Comparison of ENCODE assay signal across 17 mouse cellular contexts in genomic region chr4:13467181-13467580, GRCm38 (mm10).
DNase-seq lines count a peak whose midpoint lies in the region; ATAC-seq and TF ChIP-seq lines count a peak whose summit lies in the region.
"Had no signal": no experiment of that assay in that cellular context is flagged by ENCODE, and none has a peak within 500 bp of the region (broad histone marks: within the 10 kb centered on the region; RNA-seq: fewer than 3 reads in every experiment).

No protein-coding gene starts in this region.

- no peaks in the 10 kb centered on the region for H3K36me3 ChIP-seq in embryonic facial prominence, embryonic 10.5 days (replicated peaks)
- no peaks in the 10 kb centered on the region for H3K36me3 ChIP-seq in embryonic facial prominence, embryonic 15.5 days
- no peaks in the 10 kb centered on the region for H3K36me3 ChIP-seq in limb, embryonic 14.5 days (ENCODE audit: control insufficient read depth, insufficient read depth, low read length)
- no peaks in the 10 kb centered on the region for H3K36me3 ChIP-seq in midbrain, embryonic 16.5 days (ENCODE audit: control insufficient read depth, insufficient read depth, low read length)
- H3K36me3 ChIP-seq: liver, embryonic 13.5 days had no signal

- no peaks in the 10 kb centered on the region for H3K27me3 ChIP-seq in embryonic facial prominence, embryonic 10.5 days (replicated peaks; ENCODE audit: low read depth, poor library complexity, severe bottlenecking)
- H3K27me3 ChIP-seq in embryonic facial prominence, embryonic 15.5 days: no peaks in the 10 kb centered on the region
- H3K27me3 ChIP-seq in limb, embryonic 14.5 days (ENCODE audit: control insufficient read depth, insufficient read depth, low read length): no peaks in the 10 kb centered on the region
- H3K27me3 ChIP-seq in midbrain, embryonic 16.5 days (ENCODE audit: control insufficient read depth, insufficient read depth, low read depth, low read length): no peaks in the 10 kb centered on the region
- H3K27me3 ChIP-seq: liver, embryonic 13.5 days had no signal

- intact Hi-C loops in heart, postnatal 36 days (cut with DNase I): no loop called here

- H3K4me2 ChIP-seq in embryonic facial prominence, embryonic 15.5 days (replicated peaks): no peak overlapping the region
- 0 out of 2 replicates have a peak overlapping the region, but pooled peaks have one; percentile 13 for H3K4me2 ChIP-seq in limb, embryonic 14.5 days (replicated peaks; ENCODE audit: low read depth, low read length, severe bottlenecking)
- no peak overlapping the region for H3K4me2 ChIP-seq in midbrain, embryonic 16.5 days (ENCODE audit: low read length)
- H3K4me2 ChIP-seq: hindbrain, embryonic 14.5 days; liver, embryonic 13.5 days; lung, embryonic 14.5 days had no signal

- DNase-seq in heart, adult 8-10 months (ENCODE audit: low spot score): peak; percentile 19
- DNase-seq in heart, postnatal 36 days: no peak
- DNase-seq in embryonic facial prominence, embryonic 10.5 days (ENCODE audit: low spot score): no peak
- peak; percentile 89 for DNase-seq in limb, embryonic 14.5 days (ENCODE audit: low spot score)
- no peak for DNase-seq in right cerebral cortex, postnatal 4 days
- DNase-seq: adrenal gland, adult 2 months; cerebellum, adult 9-11 months; gastrocnemius, postnatal 25 days; kidney, adult 8-10 months; kidney, postnatal 25 days; liver, embryonic 13.5 days; lung, embryonic 14.5 days; lung, postnatal 4 days; thymus, postnatal 25 days had no signal

- H3K9me3 ChIP-seq in embryonic facial prominence, embryonic 10.5 days: no peaks in the 10 kb centered on the region
- no peaks in the 10 kb centered on the region for H3K9me3 ChIP-seq in embryonic facial prominence, embryonic 15.5 days (replicated peaks)
- no peaks in the 10 kb centered on the region for H3K9me3 ChIP-seq in limb, embryonic 14.5 days (ENCODE audit: control insufficient read depth, low read length)
- no peaks in the 10 kb centered on the region for H3K9me3 ChIP-seq in midbrain, embryonic 16.5 days (replicated peaks; ENCODE audit: control insufficient read depth, low read length, poor library complexity, severe bottlenecking)
- H3K9me3 ChIP-seq: liver, embryonic 13.5 days had no signal

- no peak for TF ChIP-seq POLR2A in limb, embryonic 14.5 days (IDR thresholded peaks at IDR 0.05; ENCODE audit: borderline replicate concordance, extremely low read depth, insufficient read depth, insufficient read length)

- peak; percentile 34; the same call in 1 of the 2 replicates for ATAC-seq in embryonic facial prominence, embryonic 15.5 days (ENCODE audit: insufficient number of reproducible peaks, low FRiP score, low TSS enrichment, low read depth)
- peak; percentile 63 for ATAC-seq in limb, embryonic 14.5 days (ENCODE audit: low FRiP score, low read depth)
- no peak for ATAC-seq in midbrain, embryonic 16.5 days

- H3K4me1 ChIP-seq in embryonic facial prominence, embryonic 10.5 days: peaks cover 44% of the 10 kb centered on the region
- H3K4me1 ChIP-seq in embryonic facial prominence, embryonic 15.5 days: peaks cover 15% of the 10 kb centered on the region; the same call in 1 of the 2 replicates
- H3K4me1 ChIP-seq in limb, embryonic 14.5 days (ENCODE audit: control insufficient read depth, insufficient read depth, low read length): peaks cover 20% of the 10 kb centered on the region
- H3K4me1 ChIP-seq in midbrain, embryonic 16.5 days (ENCODE audit: control insufficient read depth, insufficient read depth, low read length): peaks cover 4% of the 10 kb centered on the region; the same call in 1 of the 2 replicates
- H3K4me1 ChIP-seq: liver, embryonic 13.5 days had no signal

- H3K27ac ChIP-seq in embryonic facial prominence, embryonic 10.5 days (replicated peaks): 0 out of 2 replicates have a peak overlapping the region, but pooled peaks have one; percentile 10
- peak overlapping the region; percentile 75 for H3K27ac ChIP-seq in embryonic facial prominence, embryonic 15.5 days (replicated peaks)
- H3K27ac ChIP-seq in limb, embryonic 14.5 days (replicated peaks; ENCODE audit: low read depth, low read length): peak overlapping the region; percentile 77
- H3K27ac ChIP-seq in midbrain, embryonic 16.5 days (ENCODE audit: low read length): no peak overlapping the region
- H3K27ac ChIP-seq: hindbrain, embryonic 14.5 days; liver, embryonic 13.5 days had no signal

- WGBS in embryonic facial prominence, embryonic 10.5 days: 69% methylated on average over 7 of the region's 7 CpGs
- WGBS in embryonic facial prominence, embryonic 15.5 days: 35% methylated on average over 7 of the region's 7 CpGs
- WGBS in limb, embryonic 14.5 days: 29% methylated on average over 7 of the region's 7 CpGs
- WGBS in midbrain, embryonic 16.5 days: 90% methylated on average over 7 of the region's 7 CpGs

- no peak overlapping the region for H3K9ac ChIP-seq in embryonic facial prominence, embryonic 15.5 days
- no peak overlapping the region for H3K9ac ChIP-seq in limb, embryonic 14.5 days (ENCODE audit: low read depth, low read length, severe bottlenecking)
- H3K9ac ChIP-seq in midbrain, embryonic 16.5 days (ENCODE audit: low read depth, low read length): no peak overlapping the region
- H3K9ac ChIP-seq: hindbrain, embryonic 14.5 days; liver, embryonic 13.5 days; lung, embryonic 14.5 days had no signal

- H3K4me3 ChIP-seq in embryonic facial prominence, embryonic 10.5 days: no peak overlapping the region
- no peak overlapping the region for H3K4me3 ChIP-seq in embryonic facial prominence, embryonic 15.5 days (replicated peaks)
- H3K4me3 ChIP-seq in limb, embryonic 14.5 days (replicated peaks; ENCODE audit: low read length): no peak overlapping the region
- H3K4me3 ChIP-seq in midbrain, embryonic 16.5 days (ENCODE audit: low read depth, low read length): no peak overlapping the region
- H3K4me3 ChIP-seq: liver, embryonic 13.5 days had no signal

Comparison
In these comparisons a context has a peak if more than half of its experiments do, and no peak if none do; other contexts are left out.
1. DNase-seq: peak in heart, adult 8-10 months (single experiment) and limb, embryonic 14.5 days (single experiment); none in heart, postnatal 36 days (0 of 2), embryonic facial prominence, embryonic 10.5 days (single experiment) and right cerebral cortex, postnatal 4 days (single experiment).